Mouse (Mus musculus) brain, adult 2 months (tissue): ENCODE measurements at regions not wholly inside any gene's neighbourhood (a gene's known extent, or its start where the extent isn't known, plus 50 kb on each side); places are given as distances from the start of the nearest gene placed in this dataset.

Experiments
- DNase-seq: peaks from one replicate; pipeline ENCODE4 v3.0.0; 2011; ENCODE audit warnings: low read depth, low spot score

DNA sequence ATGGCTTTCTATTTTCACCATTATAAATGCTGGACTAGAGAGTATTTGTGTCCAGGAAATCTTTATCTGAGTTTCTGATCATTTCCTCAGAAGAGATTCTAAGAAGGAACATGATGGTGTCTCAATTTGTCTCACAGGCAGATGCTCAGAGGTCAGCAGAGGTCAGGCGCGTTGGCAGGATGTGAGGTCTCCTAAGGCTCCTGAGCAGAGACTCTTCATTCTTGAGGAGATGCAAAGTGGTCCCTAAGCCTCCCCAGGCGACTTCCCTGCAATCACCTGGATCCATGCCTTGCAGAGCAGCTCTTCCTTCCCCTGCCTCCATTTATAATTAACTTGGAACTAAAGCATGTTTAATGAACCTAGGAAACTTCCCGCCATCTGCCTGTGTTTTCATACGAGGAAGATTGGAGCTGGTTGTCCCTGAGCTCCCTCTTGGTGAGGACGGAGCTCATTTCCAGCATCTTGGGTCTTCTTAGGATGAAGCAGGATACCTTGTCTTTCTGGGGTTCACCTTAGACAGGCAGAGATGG lies 71.8 kb downstream of the Arf2 start:
- DNase-seq = peak; percentile 30

DNA sequence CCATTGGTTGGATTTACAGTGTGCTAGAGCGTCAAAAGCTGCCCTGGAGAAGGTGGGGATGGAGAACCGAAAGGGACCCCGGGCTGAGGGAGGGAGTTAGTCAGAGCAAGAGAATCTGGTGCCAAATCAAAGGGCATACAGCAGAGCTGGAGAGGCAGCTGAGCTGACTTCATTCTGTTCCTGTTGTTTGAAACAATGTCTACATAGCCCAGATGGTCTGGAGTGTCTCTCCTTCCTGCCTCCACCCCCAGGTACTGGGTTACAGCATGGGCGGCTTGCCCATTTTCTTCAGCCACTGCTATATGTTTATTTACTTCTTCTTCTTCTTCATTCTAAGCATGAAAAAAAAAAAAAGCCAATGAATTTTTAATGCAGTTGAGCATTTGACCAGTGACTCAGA lies 78.7 kb downstream of the Arf2 start:
- peak; percentile 69 for DNase-seq

DNA sequence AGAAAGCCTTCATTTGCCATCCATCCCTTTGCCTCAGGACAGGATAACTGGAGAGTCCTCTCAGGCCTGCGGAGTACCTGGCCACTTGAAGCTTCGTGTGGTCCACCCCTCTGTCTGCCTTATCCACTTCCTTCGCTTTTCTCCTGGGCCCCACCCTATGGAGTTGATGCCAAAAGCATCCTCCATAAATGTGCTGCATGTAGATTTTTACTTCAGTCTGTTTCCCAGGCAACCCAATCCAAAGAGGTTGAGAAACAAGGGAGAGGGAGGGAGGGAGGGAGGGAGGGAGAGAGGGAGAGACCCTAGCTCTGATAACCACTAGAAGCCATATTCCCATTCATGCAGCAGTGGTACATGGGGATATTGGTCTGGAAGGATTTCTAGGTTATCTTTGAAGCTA lies 80.7 kb upstream of the Crhr1 start:
- peak; percentile 64 for DNase-seq

- DNase-seq = no peak
Observed at GRCm38 (mm10) chr11:104053242-104053641, 79.4 kb upstream of the Crhr1 start.

GRCm38 (mm10) chr11:104055941-104056340 lies 76.7 kb upstream of the Crhr1 start:
- DNase-seq = peak; percentile 86

DNA sequence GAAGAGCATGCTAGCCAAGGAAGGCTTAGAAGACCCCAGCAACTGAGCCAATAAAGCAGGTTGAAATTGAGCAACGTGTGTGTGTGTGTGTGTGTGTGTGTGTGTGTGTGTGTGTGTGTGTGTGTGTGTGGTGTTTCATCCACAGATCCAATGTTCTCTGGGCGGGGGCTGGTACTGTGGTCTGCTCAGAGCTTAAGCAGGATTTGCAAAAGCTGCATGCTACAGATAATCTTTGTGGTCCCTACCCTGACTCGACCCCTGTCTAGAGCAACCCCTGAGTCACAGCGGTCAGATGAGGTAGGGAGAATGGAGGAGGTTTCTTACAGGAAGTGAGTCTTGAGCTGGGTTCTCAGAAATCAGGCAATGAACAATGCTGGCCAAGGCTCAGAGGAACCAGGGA lies 75.6 kb upstream of the Crhr1 start:
- no peak for DNase-seq

- no peak for DNase-seq
Observed at GRCm38 (mm10) chr11:104058600-104058999, 74.1 kb upstream of the Crhr1 start.

DNA sequence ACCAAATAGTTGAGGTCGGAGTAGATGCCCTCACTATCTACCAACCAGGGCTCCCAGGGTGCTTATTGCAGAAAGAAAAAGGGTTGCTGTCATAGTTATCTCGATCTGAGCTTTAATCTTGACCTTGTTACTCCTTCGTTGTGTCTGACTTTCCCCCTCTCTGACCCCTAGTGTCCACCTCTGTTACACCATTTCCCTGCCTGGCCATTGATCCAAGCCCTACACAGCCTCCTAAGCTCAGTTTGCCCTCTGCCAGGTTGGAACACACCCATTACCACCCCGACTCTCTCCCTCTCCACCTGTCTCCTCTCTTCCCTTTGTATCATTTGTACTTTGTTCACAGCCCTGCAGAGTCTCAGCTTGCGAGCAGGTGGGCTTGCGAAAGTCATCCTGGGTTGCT lies 73.6 kb upstream of the Crhr1 start:
- no peak for DNase-seq

- DNase-seq = no peak
Observed at GRCm38 (mm10) chr11:104061361-104061760, 71.3 kb upstream of the Crhr1 start.

GRCm38 (mm10) chr11:104065181-104065580 lies 67.5 kb upstream of the Crhr1 start:
- no peak for DNase-seq

DNA sequence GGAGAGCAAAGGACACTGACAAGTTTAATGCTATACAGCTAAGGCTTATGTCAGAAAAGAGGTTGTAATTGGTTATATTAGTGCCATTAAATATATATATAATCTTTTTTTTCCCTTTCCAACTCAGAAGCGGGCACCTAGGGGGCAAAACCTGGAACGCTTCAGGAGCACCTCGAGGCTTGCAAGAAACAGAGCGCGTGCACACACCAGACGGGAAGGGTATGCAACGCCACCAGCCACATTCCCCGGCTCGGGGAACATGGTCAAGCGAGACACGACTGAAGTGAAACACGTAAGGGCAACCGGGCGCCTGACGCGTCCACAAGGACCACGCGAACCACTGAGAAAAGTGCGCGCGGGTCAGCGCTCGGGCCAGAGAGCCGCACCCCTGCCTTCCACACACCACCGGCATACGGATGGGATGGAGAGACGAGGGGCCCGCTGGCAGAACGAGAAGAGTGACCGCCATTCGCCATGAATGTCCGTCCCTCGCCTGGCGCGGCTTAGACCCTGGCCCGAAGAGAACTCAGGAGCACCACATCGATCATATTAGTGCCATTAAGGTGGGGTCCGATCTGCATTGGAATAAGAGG lies 60.0 kb upstream of the Crhr1 start:
- no peak for DNase-seq

- peak; percentile 64 for DNase-seq
Observed at GRCm38 (mm10) chr11:104074763-104075162, 57.9 kb upstream of the Crhr1 start.

DNA sequence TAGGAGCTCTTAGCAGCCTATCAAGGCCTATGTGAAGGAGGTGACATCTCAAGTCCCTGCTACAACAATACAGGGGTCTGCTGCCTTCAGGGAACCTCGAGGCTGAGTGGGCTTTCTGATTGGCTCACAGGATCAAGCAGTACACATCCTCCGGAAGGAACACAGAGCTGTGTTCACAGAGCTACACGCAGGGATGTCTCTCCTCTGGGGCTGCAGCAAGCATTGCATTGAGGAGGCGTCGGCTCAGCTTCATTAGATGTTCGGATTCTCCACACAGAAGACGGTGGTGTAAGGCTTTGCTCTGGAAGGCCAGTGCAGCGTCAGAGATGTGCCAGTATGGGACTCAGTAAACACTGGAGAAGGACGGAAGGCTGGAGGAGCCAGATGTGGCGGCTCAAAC lies 57.3 kb upstream of the Crhr1 start:
- peak; percentile 59 for DNase-seq

GRCm38 (mm10) chr11:104082083-104082482 lies 50.6 kb upstream of the Crhr1 start:
- DNase-seq = no peak
